Mouse (Mus musculus) kidney, embryonic 14.5 days (tissue): Measurements from ENCODE around the gene C1qb. TPM values are rescaled to one million over a fixed set of nuclear protein-coding genes. Genes with fewer than 3 reads are reported as not detected.

Experiments used
- ATAC-seq: fragments of 200-750 bp; cut with Nextera tagmentation; 2 replicates; pipeline ENCODE4 v1.8.0; 2017; ENCODE audit warnings: moderate number of reproducible peaks, mild to moderate bottlenecking, moderate TSS enrichment, moderate library complexity; ENCODE audit not compliant: low FRiP score, low TSS enrichment
- H3K27ac ChIP-seq: fragments of 300-500 bp; sonication (generic); 2 replicates; pipeline ENCODE4 v1.5.1; 2014; ENCODE audit warnings: low read depth, mild to moderate bottlenecking, low read length, moderate library complexity, mixed read lengths
- H3K27me3 ChIP-seq: fragments of 300-500 bp; sonication (generic); 2 replicates; pipeline ENCODE4 v1.6.1; 2014; ENCODE audit warnings: mild to moderate bottlenecking, low read length; ENCODE audit not compliant: control insufficient read depth, insufficient read depth
- H3K36me3 ChIP-seq: fragments of 300-500 bp; sonication (generic); 2 replicates; pipeline ENCODE4 v1.6.1; 2014; ENCODE audit warnings: low read length, mixed read lengths; ENCODE audit not compliant: control insufficient read depth, insufficient read depth
- H3K4me1 ChIP-seq: fragments of 300-500 bp; sonication (generic); 2 replicates; pipeline ENCODE4 v1.6.1; 2014; ENCODE audit warnings: low read length, mixed read lengths; ENCODE audit not compliant: control insufficient read depth, insufficient read depth
- H3K4me2 ChIP-seq: fragments of 300-500 bp; sonication (generic); replicated peaks from 2 replicates; pipeline ENCODE4 v1.6.1; 2014; ENCODE audit warnings: low read depth, mild to moderate bottlenecking, low read length
- H3K4me3 ChIP-seq: fragments of 300-500 bp; sonication (generic); 2 replicates; pipeline ENCODE4 v1.5.1; 2014; ENCODE audit warnings: mild to moderate bottlenecking, low read length
- H3K9ac ChIP-seq: fragments of 300-500 bp; sonication (generic); 2 replicates; pipeline ENCODE4 v1.6.1; 2014; ENCODE audit warnings: low read depth, mild to moderate bottlenecking, low read length, moderate library complexity
- H3K9me3 ChIP-seq: fragments of 300-500 bp; sonication (generic); 2 replicates; pipeline ENCODE4 v1.6.1; 2016; ENCODE audit warnings: low read length; ENCODE audit not compliant: control insufficient read depth
- WGBS: fragments of 180-500 bp; shearing (Covaris S2); extraction: QIAGEN DNeasy Blood & Tissue Kit; methylation state at CpG from one replicate; pipeline ENCODE4 v1.1.7; 2014; 5-methylcytosine and 5-hydroxymethylcytosine counted together
- polyA plus RNA-seq: library from polyadenylated mRNA; unstranded; fragments of >200 nt; fragmentation: Nextera tagmentation; extraction: Ambion mirVana; gene quantifications from 2 replicates; pipeline ENCODE4 v1.2.1, GENCODE M21; 2014

The C1qb gene
- polyA plus RNA-seq, 1 experiment from 2014 or later = 38.8 TPM

DNA sequence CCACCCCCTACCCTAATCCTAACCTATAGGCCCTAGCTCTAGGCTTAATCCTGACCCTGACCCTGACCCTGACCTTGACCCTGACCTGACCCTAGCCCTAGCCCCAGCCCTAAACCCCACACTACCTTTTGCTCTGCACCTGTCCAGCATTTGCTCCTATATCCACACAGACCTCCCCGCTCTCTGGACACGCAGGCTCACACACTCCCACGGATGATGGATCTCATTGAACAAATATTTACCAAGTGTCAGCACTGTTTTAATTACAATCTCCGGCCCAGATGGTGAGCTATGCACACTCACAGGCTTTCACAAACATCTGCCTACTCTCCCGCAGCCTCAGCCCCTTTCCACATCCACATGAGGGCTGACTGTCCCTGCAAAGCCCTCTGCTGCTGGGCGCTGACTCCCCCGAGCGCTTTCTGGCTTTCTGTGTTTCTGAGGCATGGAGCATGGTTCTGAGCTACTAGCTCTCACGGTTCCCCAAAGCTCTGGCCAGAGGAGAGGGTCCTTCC lies 12.2 kb upstream of the C1qb start:
- Histone ChIP-seq H3K36me3 (no peaks in the 10 kb centered on the region), H3K27ac (no peak overlapping the region), H3K4me1 (no peaks in the 10 kb centered on the region), H3K9ac (no peak overlapping the region), H3K4me2 (no peak overlapping the region), H3K27me3 (peaks cover 33% of the 10 kb centered on the region), H3K9me3 (no peaks in the 10 kb centered on the region), H3K4me3 (no peak overlapping the region)
- ATAC-seq = no peak
- 33% methylated on average over 9 of the region's 9 CpGs for WGBS

DNA sequence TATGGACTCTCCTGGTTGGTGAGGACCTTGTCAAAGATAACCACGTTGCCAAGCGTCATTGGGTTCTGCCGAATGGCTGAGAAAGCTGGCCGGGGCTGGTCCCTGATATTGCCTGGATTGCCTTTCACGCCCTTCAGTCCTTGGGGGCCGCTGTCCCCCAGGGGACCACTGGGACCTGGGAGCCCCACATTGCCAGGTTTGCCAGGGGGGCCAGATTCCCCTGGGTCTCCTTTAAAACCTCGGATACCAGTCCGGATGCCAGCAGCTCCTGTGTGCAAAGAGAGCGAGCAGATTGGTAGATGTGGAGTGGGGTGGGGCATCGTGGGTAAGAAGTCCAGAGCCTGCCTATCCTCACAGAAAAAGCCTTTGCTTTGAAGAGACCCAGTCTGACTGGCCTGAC lies 10.5 kb upstream of the C1qb start:
- H3K27ac ChIP-seq = no peak overlapping the region
- H3K4me1 ChIP-seq = no peaks in the 10 kb centered on the region
- no peak overlapping the region for H3K9ac ChIP-seq
- no peaks in the 10 kb centered on the region for H3K36me3 ChIP-seq
- no peak for ATAC-seq
- 34% methylated on average over 10 of the region's 10 CpGs for WGBS
- H3K4me3 ChIP-seq = no peak overlapping the region
- no peak overlapping the region for H3K4me2 ChIP-seq
- no peaks in the 10 kb centered on the region for H3K9me3 ChIP-seq
- H3K27me3 ChIP-seq = peaks cover 25% of the 10 kb centered on the region

DNA sequence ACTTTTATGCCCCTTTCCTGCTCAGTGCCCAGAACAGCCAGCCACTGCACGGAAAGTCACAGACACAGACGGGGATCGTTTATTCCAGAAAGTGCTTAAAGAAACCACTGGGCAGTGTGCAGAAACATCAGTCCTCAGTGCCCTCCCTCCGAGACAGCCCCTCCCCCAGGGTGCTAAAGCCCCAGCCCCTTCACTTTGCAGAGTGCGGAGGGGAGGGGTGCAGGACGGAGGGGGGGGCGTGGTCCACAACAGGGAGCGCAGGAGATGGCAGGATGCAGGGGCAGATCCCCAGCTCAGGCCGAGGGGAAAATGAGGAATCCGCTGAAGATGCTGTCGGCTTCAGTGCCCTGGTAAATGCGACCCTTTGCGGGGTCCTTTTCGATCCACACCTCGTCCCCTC lies 9.9 kb upstream of the C1qb start:
- H3K4me3 ChIP-seq = no peak overlapping the region
- no peak for ATAC-seq
- WGBS = 4% methylated on average over 15 of the region's 15 CpGs

DNA sequence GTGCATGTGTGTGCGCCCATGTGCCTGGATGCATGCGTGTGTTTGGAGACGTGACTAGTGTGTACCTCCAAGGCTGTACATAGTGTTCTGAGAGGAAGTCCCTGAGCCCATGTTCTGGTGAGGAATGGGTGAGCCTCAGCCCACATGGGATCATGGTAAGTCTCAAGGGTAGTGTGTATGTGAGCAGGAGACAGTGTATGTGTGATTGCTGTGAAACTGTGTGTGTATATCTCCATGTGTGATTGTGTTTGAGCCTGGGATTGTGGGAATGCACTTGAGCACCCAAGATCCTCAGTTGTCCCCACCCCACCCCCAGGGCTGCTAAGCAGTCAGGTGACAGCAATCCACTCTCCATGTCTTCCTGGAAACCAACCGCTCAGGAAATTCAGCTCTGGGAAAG lies 8.8 kb upstream of the C1qb start:
- H3K9ac ChIP-seq = no peak overlapping the region
- peaks cover 25% of the 10 kb centered on the region for H3K27me3 ChIP-seq
- no peak overlapping the region for H3K4me2 ChIP-seq
- no peak overlapping the region for H3K27ac ChIP-seq
- no peaks in the 10 kb centered on the region for H3K4me1 ChIP-seq
- H3K9me3 ChIP-seq = no peaks in the 10 kb centered on the region
- 75% methylated on average over 4 of the region's 4 CpGs for WGBS
- H3K36me3 ChIP-seq = no peaks in the 10 kb centered on the region
- H3K4me3 ChIP-seq = no peak overlapping the region
- ATAC-seq = no peak

More for the DNA sequence above, 9.9 kb upstream of the C1qb start:
- no peak overlapping the region for H3K9ac ChIP-seq
- no peaks in the 10 kb centered on the region for H3K4me1 ChIP-seq
- no peaks in the 10 kb centered on the region for H3K9me3 ChIP-seq
- peaks cover 25% of the 10 kb centered on the region for H3K27me3 ChIP-seq
- H3K4me2 ChIP-seq = no peak overlapping the region
- no peaks in the 10 kb centered on the region for H3K36me3 ChIP-seq
- H3K27ac ChIP-seq = no peak overlapping the region

DNA sequence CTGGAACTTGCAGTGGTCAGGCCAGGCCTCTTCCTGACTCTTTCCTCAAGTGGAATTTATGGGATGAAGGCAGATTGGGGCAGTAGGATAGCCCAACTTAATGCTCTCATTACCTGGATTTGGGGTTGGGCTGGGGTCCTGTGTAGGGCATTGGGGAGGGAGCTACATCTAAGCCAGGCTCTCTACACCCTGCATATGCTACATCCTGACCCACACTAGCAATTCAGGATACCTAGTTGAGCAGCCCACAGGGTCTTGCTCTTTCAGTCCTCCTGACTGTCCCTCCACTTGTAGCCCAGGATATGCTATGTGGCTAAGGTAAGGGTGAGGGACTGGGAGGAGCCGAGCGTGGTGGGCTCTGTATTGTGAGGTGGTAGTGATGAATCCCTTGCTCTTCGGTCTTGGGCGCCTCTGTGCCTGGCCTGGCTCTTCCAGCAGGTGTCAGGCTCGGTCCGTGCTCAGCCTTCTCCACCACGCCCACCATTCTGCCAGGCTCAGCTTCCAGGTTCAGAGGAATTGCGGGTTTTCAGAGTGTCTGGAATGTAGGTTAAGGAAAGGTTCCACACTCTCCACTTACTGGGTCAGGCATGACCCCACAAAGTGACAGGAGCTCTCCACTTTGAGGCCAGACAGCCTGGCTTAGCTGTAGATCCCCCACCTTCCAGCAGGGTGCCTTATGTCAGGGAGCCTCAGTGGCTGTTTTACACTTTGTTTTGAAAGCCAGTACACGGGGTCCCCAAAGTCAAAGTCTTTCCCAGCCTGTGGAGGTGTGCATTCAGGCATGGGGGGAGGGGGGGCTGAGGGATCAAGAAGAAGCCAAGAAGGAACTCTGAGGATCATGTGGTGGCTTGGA lies 7.9 kb upstream of the C1qb start:
- Histone ChIP-seq H3K4me3 (no peak overlapping the region), H3K4me2 (no peak overlapping the region), H3K9ac (no peak overlapping the region), H3K9me3 (no peaks in the 10 kb centered on the region), H3K4me1 (no peaks in the 10 kb centered on the region), H3K27me3 (peaks cover 25% of the 10 kb centered on the region), H3K36me3 (no peaks in the 10 kb centered on the region), H3K27ac (no peak overlapping the region)
- WGBS = 5% methylated on average over 9 of the region's 9 CpGs
- peak; percentile 50 for ATAC-seq

DNA sequence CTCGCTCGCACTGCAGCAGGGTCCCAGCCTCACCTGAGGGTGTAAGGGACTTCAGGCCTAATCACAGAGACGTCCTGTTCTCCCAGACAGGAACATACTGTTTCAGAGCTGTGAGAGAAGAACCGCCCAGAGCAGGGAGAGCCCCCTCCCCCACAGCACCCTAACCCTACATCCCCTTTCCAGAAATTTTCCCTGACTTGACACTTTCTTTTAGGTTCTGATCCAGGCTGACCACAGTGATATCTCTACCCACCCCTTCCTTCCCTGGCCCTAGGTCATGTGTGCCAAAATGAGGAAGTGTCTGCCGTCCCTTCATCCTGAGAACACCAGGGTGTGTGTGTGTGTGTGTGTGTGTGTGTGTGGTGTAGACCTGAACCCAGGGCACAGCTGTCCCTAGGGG lies 6.8 kb upstream of the C1qb start, which contains the start of gene C1qc:
C1qc (minus strand) TSS at position 255 of the 400 bp plus-strand sequence.
- peaks cover 25% of the 10 kb centered on the region for H3K27me3 ChIP-seq
- no peak for ATAC-seq
- H3K9me3 ChIP-seq = no peaks in the 10 kb centered on the region
- 59% methylated on average over 5 of the region's 5 CpGs for WGBS
- H3K4me1 ChIP-seq = no peaks in the 10 kb centered on the region
- H3K9ac ChIP-seq = peak within 1 kb of the TSS; percentile 12; the same call in 1 of the 2 replicates
- H3K4me3 ChIP-seq = no peak within 1 kb of the TSS
- H3K27ac ChIP-seq = no peak within 1 kb of the TSS
- no peak within 1 kb of the TSS for H3K4me2 ChIP-seq
- no peaks in the 10 kb centered on the region for H3K36me3 ChIP-seq

DNA sequence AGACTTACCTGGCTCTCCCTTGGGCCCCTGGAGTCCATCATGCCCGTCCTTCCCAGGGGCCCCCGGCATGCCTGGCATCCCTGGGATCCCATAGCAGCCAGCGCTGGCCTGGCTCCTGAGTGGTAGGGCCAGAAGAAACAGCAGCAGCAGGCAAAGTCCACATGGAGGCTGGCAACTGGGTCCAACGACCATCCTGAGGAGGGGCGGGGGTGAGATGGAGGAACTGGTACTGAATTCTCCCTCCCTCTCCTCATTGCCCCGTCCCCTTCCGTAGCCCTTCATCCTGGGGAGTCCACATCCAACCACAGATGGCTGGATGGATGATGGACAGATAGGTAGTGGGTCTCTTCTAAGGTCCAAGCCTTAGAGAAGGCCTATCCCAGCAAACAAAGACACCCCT lies 6.4 kb upstream of the C1qb start:
- no peaks in the 10 kb centered on the region for H3K4me1 ChIP-seq
- 62% methylated on average over 7 of the region's 7 CpGs for WGBS
- H3K27ac ChIP-seq = no peak overlapping the region
- no peaks in the 10 kb centered on the region for H3K36me3 ChIP-seq
- no peak overlapping the region for H3K4me2 ChIP-seq
- H3K9ac ChIP-seq = peak overlapping the region; percentile 12; the same call in 1 of the 2 replicates
- no peaks in the 10 kb centered on the region for H3K9me3 ChIP-seq
- no peak overlapping the region for H3K4me3 ChIP-seq
- peaks cover 25% of the 10 kb centered on the region for H3K27me3 ChIP-seq
- ATAC-seq = no peak

DNA sequence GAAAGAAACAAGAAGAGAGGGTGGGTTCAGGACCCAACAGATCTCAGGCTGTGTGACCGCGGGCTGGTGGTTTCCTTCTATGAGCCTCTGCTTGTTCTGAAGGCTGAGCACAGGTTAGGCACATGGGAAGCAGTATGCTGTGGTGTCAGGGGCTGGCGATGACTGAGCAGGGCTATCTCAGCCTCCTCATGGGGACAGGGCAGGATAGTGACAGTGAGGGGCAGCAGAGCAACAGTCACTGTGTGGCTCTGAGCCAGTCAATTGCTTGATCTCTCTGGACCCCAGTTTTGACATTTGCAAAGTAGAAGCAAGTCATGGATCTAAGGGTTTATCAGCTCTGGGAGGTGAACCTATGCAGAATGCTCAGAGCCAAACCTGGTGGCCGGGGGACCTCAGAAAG lies 5.1 kb upstream of the C1qb start:
- Histone ChIP-seq H3K27ac (no peak overlapping the region), H3K4me2 (no peak overlapping the region), H3K27me3 (peaks cover 18% of the 10 kb centered on the region)

DNA sequence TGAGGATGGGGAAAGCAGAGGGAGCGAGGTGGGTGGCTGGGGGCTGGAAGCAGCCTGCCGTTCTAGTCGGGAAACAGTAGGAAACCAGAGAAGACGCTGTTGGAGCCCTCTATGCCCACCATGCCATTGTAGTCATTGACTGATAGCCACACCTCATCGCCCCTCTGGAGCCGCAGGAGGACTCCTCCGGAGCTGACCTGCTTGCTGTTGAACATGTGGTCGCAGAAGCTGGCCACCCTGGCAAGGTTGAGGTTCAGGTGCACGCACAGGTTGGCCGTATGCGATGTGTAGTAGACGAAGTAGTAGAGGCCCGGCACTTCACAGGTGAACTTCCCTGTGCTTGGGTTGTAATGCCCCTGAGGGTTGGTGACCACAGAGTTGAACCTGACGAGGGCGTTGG lies 4.0 kb upstream of the C1qb start:
- Histone ChIP-seq H3K27me3 (peaks cover 7% of the 10 kb centered on the region), H3K4me1 (no peaks in the 10 kb centered on the region), H3K36me3 (no peaks in the 10 kb centered on the region), H3K4me3 (no peak overlapping the region), H3K9me3 (no peaks in the 10 kb centered on the region), H3K4me2 (no peak overlapping the region), H3K9ac (no peak overlapping the region), H3K27ac (no peak overlapping the region)
- no peak for ATAC-seq
- 82% methylated on average over 15 of the region's 15 CpGs for WGBS

More for the DNA sequence above, 5.1 kb upstream of the C1qb start:
- Histone ChIP-seq H3K4me3 (no peak overlapping the region), H3K9me3 (no peaks in the 10 kb centered on the region), H3K4me1 (no peaks in the 10 kb centered on the region), H3K36me3 (no peaks in the 10 kb centered on the region), H3K9ac (no peak overlapping the region)
- no peak for ATAC-seq
- WGBS = 86% methylated on average over 4 of the region's 4 CpGs
